Mouse (Mus musculus): Measurements from ENCODE around the gene Egflam. TPM values are rescaled to one million over a fixed set of nuclear protein-coding genes. Genes with fewer than 3 reads are reported as not detected.

The Egflam gene
- 7.7 and 15.3 TPM in 2 replicates for polyA plus RNA-seq (2014; fragmentation: Nextera tagmentation; extraction: Ambion mirVana)

- ATAC-seq (ENCODE audit: low FRiP score, low TSS enrichment) = peak; percentile 83
- no peaks in the 10 kb centered on the region for H3K36me3 ChIP-seq (ENCODE audit: control insufficient read depth, insufficient read depth, low read length)
- H3K4me1 ChIP-seq (ENCODE audit: control insufficient read depth, insufficient read depth, low read length) = peaks cover 11% of the 10 kb centered on the region
- H3K4me3 ChIP-seq (ENCODE audit: low read length) = peak within 1 kb of the TSS; percentile 76
- H3K27me3 ChIP-seq (ENCODE audit: control insufficient read depth, insufficient read depth, low read length) = no peaks in the 10 kb centered on the region
- H3K27ac ChIP-seq (ENCODE audit: low read depth, low read length) = peak within 1 kb of the TSS; percentile 68; the same call in 1 of the 2 replicates
- under 1% methylated on average over 61 of the region's 62 CpGs for WGBS
- H3K9me3 ChIP-seq (ENCODE audit: control insufficient read depth, low read length) = peaks cover 3% of the 10 kb centered on the region; the same call in 1 of the 2 replicates
- H3K9ac ChIP-seq (ENCODE audit: low read depth, low read length) = peak within 1 kb of the TSS; percentile 82
- H3K4me2 ChIP-seq (replicated peaks; ENCODE audit: low read depth, low read length) = peak within 1 kb of the TSS; percentile 90
Observed at GRCm38 (mm10) chr15:7397818-7398608, at the start of gene Egflam. Gene Egflam, minus strand, starts transcription at chr15:7398395.

DNA sequence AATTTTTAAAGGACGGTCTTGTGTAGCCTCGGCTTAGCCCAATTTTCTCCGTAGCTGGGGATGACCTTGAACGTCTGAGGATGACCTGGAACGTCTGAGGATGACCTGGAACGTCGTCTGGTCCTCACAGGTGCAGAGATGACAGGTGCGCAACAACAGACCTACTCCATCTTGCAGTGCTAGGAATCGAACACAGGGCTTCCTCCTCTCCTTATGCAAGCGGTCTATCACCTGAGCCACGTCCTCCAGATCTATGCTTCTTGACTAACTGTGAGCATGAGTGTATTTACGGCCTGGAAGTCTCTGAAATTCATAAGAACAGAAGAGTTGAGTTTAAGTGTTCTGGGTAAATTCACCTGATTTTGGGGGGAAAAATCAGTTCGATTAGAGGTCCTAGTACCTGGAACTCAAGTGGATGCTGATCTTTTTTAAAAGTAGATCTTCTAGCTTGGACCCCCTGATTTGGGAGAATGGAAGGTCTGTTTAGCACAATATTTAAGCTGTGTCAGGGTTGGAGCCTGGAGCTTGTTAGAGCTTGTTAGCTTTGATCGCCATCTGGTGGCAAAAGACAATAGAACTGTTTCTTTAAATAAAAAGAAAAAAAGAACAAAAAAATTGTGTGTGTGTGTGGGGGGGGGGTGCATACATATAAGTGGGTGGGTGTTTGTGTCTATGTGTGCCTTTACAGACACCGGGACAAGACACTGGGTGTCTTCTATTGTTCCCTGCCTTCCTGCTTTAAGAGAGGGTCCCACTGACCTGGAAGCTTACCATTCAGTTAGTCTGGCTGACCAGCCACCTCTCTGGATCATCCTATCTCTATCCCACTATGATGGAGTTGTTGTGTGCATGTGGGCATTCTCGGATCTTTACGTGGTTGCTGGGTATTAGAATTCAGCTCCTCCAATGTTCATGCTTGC lies 45.5 kb upstream of the Egflam start:
- H3K9me3 ChIP-seq (ENCODE audit: control insufficient read depth, low read length) = no peaks in the 10 kb centered on the region
- no peak for ATAC-seq (ENCODE audit: low FRiP score, low TSS enrichment)
- no peak overlapping the region for H3K9ac ChIP-seq (ENCODE audit: low read depth, low read length)
- WGBS = 68% methylated on average over 17 of the region's 17 CpGs
- no peaks in the 10 kb centered on the region for H3K36me3 ChIP-seq (ENCODE audit: control insufficient read depth, insufficient read depth, low read length)
- no peaks in the 10 kb centered on the region for H3K4me1 ChIP-seq (ENCODE audit: control insufficient read depth, insufficient read depth, low read length)
- no peak overlapping the region for H3K27ac ChIP-seq (ENCODE audit: low read depth, low read length)
- H3K4me2 ChIP-seq (replicated peaks; ENCODE audit: low read depth, low read length) = no peak overlapping the region
- H3K27me3 ChIP-seq (ENCODE audit: control insufficient read depth, insufficient read depth, low read length) = no peaks in the 10 kb centered on the region
- no peak overlapping the region for H3K4me3 ChIP-seq (ENCODE audit: low read length)

- no peaks in the 10 kb centered on the region for H3K36me3 ChIP-seq (ENCODE audit: control insufficient read depth, insufficient read depth, low read length)
- H3K27me3 ChIP-seq (ENCODE audit: control insufficient read depth, insufficient read depth, low read length) = no peaks in the 10 kb centered on the region
- no peaks in the 10 kb centered on the region for H3K4me1 ChIP-seq (ENCODE audit: control insufficient read depth, insufficient read depth, low read length)
- no peak overlapping the region for H3K4me3 ChIP-seq (ENCODE audit: low read length)
- no peak overlapping the region for H3K27ac ChIP-seq (ENCODE audit: low read depth, low read length)
- no peak overlapping the region for H3K4me2 ChIP-seq (replicated peaks; ENCODE audit: low read depth, low read length)
- 65% methylated on average over 16 of the region's 16 CpGs for WGBS
- H3K9ac ChIP-seq (ENCODE audit: low read depth, low read length) = no peak overlapping the region
- no peak for ATAC-seq (ENCODE audit: low FRiP score, low TSS enrichment)
- no peaks in the 10 kb centered on the region for H3K9me3 ChIP-seq (ENCODE audit: control insufficient read depth, low read length)
Observed at GRCm38 (mm10) chr15:7442148-7443100, 44.2 kb upstream of the Egflam start.

GRCm38 (mm10) chr15:7424282-7424681 lies 26.1 kb upstream of the Egflam start:
- Histone ChIP-seq H3K4me3 (ENCODE audit: low read length) (no peak overlapping the region), H3K9me3 (ENCODE audit: control insufficient read depth, low read length) (no peaks in the 10 kb centered on the region), H3K9ac (ENCODE audit: low read depth, low read length) (no peak overlapping the region), H3K27ac (ENCODE audit: low read depth, low read length) (no peak overlapping the region), H3K27me3 (ENCODE audit: control insufficient read depth, insufficient read depth, low read length) (no peaks in the 10 kb centered on the region), H3K4me2 (replicated peaks; ENCODE audit: low read depth, low read length) (no peak overlapping the region), H3K4me1 (ENCODE audit: control insufficient read depth, insufficient read depth, low read length) (no peaks in the 10 kb centered on the region), H3K36me3 (ENCODE audit: control insufficient read depth, insufficient read depth, low read length) (no peaks in the 10 kb centered on the region)
- WGBS = 85% methylated on average over 2 of the region's 2 CpGs
- ATAC-seq (ENCODE audit: low FRiP score, low TSS enrichment) = no peak

DNA sequence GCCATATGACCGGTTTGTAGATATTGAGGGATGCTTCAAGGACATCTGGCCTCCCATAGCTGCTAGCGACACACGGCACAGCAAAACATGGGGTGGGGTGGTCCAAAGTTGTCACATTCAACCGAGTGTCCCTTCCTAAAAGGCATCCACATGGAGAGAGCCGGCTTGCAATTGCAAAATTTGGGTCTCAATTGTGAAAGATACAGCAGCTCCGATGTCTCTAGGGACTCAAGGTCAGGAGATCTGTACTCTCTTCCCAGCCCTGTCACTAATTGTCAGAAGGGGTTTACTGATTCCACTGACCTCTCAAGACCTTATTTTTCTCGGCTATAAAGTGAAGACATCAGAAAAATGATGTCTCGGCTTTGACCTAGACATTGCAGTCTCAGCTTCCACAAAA lies 6.3 kb upstream of the Egflam start:
- Histone ChIP-seq H3K4me2 (replicated peaks; ENCODE audit: low read depth, low read length) (no peak overlapping the region), H3K4me3 (ENCODE audit: low read length) (no peak overlapping the region), H3K36me3 (ENCODE audit: control insufficient read depth, insufficient read depth, low read length) (no peaks in the 10 kb centered on the region), H3K4me1 (ENCODE audit: control insufficient read depth, insufficient read depth, low read length) (peaks cover 1% of the 10 kb centered on the region; the same call in 1 of the 2 replicates), H3K9me3 (ENCODE audit: control insufficient read depth, low read length) (no peaks in the 10 kb centered on the region), H3K27ac (ENCODE audit: low read depth, low read length) (no peak overlapping the region), H3K9ac (ENCODE audit: low read depth, low read length) (no peak overlapping the region), H3K27me3 (ENCODE audit: control insufficient read depth, insufficient read depth, low read length) (no peaks in the 10 kb centered on the region)
- 80% methylated on average over 8 of the region's 8 CpGs for WGBS
- ATAC-seq (ENCODE audit: low FRiP score, low TSS enrichment) = no peak

GRCm38 (mm10) chr15:7398609-7399540 lies 680 bp upstream of the Egflam start:
- WGBS = 1% methylated on average over 17 of the region's 17 CpGs

GRCm38 (mm10) chr15:7397446-7397817 lies 763 bp downstream of the Egflam start:
- H3K27me3 ChIP-seq (ENCODE audit: control insufficient read depth, insufficient read depth, low read length) = no peaks in the 10 kb centered on the region
- no peaks in the 10 kb centered on the region for H3K36me3 ChIP-seq (ENCODE audit: control insufficient read depth, insufficient read depth, low read length)
- peak overlapping the region; percentile 68; the same call in 1 of the 2 replicates for H3K27ac ChIP-seq (ENCODE audit: low read depth, low read length)
- peak overlapping the region; percentile 90 for H3K4me2 ChIP-seq (replicated peaks; ENCODE audit: low read depth, low read length)
- ATAC-seq (ENCODE audit: low FRiP score, low TSS enrichment) = peak; percentile 58; the same call in 1 of the 2 replicates
- H3K4me1 ChIP-seq (ENCODE audit: control insufficient read depth, insufficient read depth, low read length) = peaks cover 11% of the 10 kb centered on the region
- H3K9me3 ChIP-seq (ENCODE audit: control insufficient read depth, low read length) = peaks cover 3% of the 10 kb centered on the region; the same call in 1 of the 2 replicates
- H3K4me3 ChIP-seq (ENCODE audit: low read length) = peak overlapping the region; percentile 76
- 6% methylated on average over 7 of the region's 8 CpGs for WGBS
- H3K9ac ChIP-seq (ENCODE audit: low read depth, low read length) = peak overlapping the region; percentile 82

More at GRCm38 (mm10) chr15:7398609-7399540, 680 bp upstream of the Egflam start:
- H3K27ac ChIP-seq (ENCODE audit: low read depth, low read length) = peak overlapping the region; percentile 68; the same call in 1 of the 2 replicates
- peak overlapping the region; percentile 90 for H3K4me2 ChIP-seq (replicated peaks; ENCODE audit: low read depth, low read length)
- peak; percentile 50 for ATAC-seq (ENCODE audit: low FRiP score, low TSS enrichment)
- peak overlapping the region; percentile 76 for H3K4me3 ChIP-seq (ENCODE audit: low read length)
- no peaks in the 10 kb centered on the region for H3K36me3 ChIP-seq (ENCODE audit: control insufficient read depth, insufficient read depth, low read length)
- peaks cover 11% of the 10 kb centered on the region for H3K4me1 ChIP-seq (ENCODE audit: control insufficient read depth, insufficient read depth, low read length)
- H3K9me3 ChIP-seq (ENCODE audit: control insufficient read depth, low read length) = no peaks in the 10 kb centered on the region
- H3K27me3 ChIP-seq (ENCODE audit: control insufficient read depth, insufficient read depth, low read length) = no peaks in the 10 kb centered on the region
- peak overlapping the region; percentile 82; the same call in 1 of the 2 replicates for H3K9ac ChIP-seq (ENCODE audit: low read depth, low read length)

All from kidney, embryonic 14.5 days (tissue).